Comparison of ENCODE assay signal across 27 mouse cellular contexts in genomic region chr12:36991135-36991534, GRCm38 (mm10).
A peak's percentile ranks its signal among the peaks of the same experiment; 100 is the strongest.
DNase-seq lines count a peak whose midpoint lies in the region; ATAC-seq and TF ChIP-seq lines count a peak whose summit lies in the region.
"Had no signal": no experiment of that assay in that cellular context is flagged by ENCODE, and none has a peak within 500 bp of the region (broad histone marks: within the 10 kb centered on the region; RNA-seq: fewer than 3 reads in every experiment).

No protein-coding gene starts in this region.

- TF ChIP-seq EP300 in lung, postnatal 0 days (IDR thresholded peaks at IDR 0.05) = peak; percentile 13; the same call in 1 of the 2 replicates

- no peaks in the 10 kb centered on the region for H3K36me3 ChIP-seq in embryonic facial prominence, embryonic 14.5 days (ENCODE audit: control insufficient read depth, insufficient read depth, low read length)
- no peaks in the 10 kb centered on the region for H3K36me3 ChIP-seq in embryonic facial prominence, embryonic 10.5 days (replicated peaks)
- no peaks in the 10 kb centered on the region for H3K36me3 ChIP-seq in limb, embryonic 14.5 days (ENCODE audit: control insufficient read depth, insufficient read depth, low read length)
- H3K36me3 ChIP-seq in limb, embryonic 10.5 days = no peaks in the 10 kb centered on the region
- H3K36me3 ChIP-seq in lung, postnatal 0 days (ENCODE audit: insufficient read depth, low read length) = no peaks in the 10 kb centered on the region
- H3K36me3 ChIP-seq: embryonic facial prominence, embryonic 12.5 days; forebrain, embryonic 12.5 days; forebrain, embryonic 15.5 days; G1E; hindbrain, embryonic 12.5 days; hindbrain, embryonic 15.5 days had no signal

- TF ChIP-seq CTCF in lung, postnatal 0 days (IDR thresholded peaks at IDR 0.05) = no peak

- H3K4me3 ChIP-seq in embryonic facial prominence, embryonic 14.5 days (ENCODE audit: low read depth, low read length) = no peak overlapping the region
- no peak overlapping the region for H3K4me3 ChIP-seq in embryonic facial prominence, embryonic 10.5 days
- H3K4me3 ChIP-seq in limb, embryonic 14.5 days (replicated peaks; ENCODE audit: low read length) = no peak overlapping the region
- no peak overlapping the region for H3K4me3 ChIP-seq in limb, embryonic 10.5 days
- H3K4me3 ChIP-seq in lung, postnatal 0 days (ENCODE audit: low read depth, low read length) = no peak overlapping the region
- H3K4me3 ChIP-seq: embryonic facial prominence, embryonic 12.5 days; erythroblast, embryonic 14.5 days; forebrain, embryonic 12.5 days; forebrain, embryonic 15.5 days; hindbrain, embryonic 12.5 days; hindbrain, embryonic 15.5 days had no signal

- TF ChIP-seq POLR2A in limb, embryonic 14.5 days (IDR thresholded peaks at IDR 0.05; ENCODE audit: borderline replicate concordance, extremely low read depth, insufficient read depth, insufficient read length) = no peak

- no peaks in the 10 kb centered on the region for H3K9me3 ChIP-seq in embryonic facial prominence, embryonic 14.5 days (ENCODE audit: control insufficient read depth, low read length)
- no peaks in the 10 kb centered on the region for H3K9me3 ChIP-seq in embryonic facial prominence, embryonic 10.5 days
- H3K9me3 ChIP-seq in limb, embryonic 14.5 days (ENCODE audit: control insufficient read depth, low read length) = no peaks in the 10 kb centered on the region
- H3K9me3 ChIP-seq in limb, embryonic 10.5 days (replicated peaks) = no peaks in the 10 kb centered on the region
- no peaks in the 10 kb centered on the region for H3K9me3 ChIP-seq in lung, postnatal 0 days (ENCODE audit: low read length)
- H3K9me3 ChIP-seq: embryonic facial prominence, embryonic 12.5 days; forebrain, embryonic 12.5 days; forebrain, embryonic 15.5 days; hindbrain, embryonic 12.5 days; hindbrain, embryonic 15.5 days had no signal

- peak; percentile 23 for DNase-seq in embryonic facial prominence, embryonic 14.5 days (ENCODE audit: low spot score)
- DNase-seq in embryonic facial prominence, embryonic 10.5 days (ENCODE audit: low spot score) = no peak
- DNase-seq in limb, embryonic 14.5 days (ENCODE audit: low spot score) = no peak
- DNase-seq in limb, embryonic 10.5 days (ENCODE audit: low spot score) = no peak
- DNase-seq in lung, postnatal 0 days (ENCODE audit: low spot score) = peak; percentile 64
- no peak for DNase-seq in lung, postnatal 36 days
- no peak for DNase-seq in spleen, postnatal 4 days (ENCODE audit: low spot score in 2 of 2)
- DNase-seq: adrenal gland, postnatal 10 days; adrenal gland, postnatal 36 days; B cell, adult 2 months; cerebellum, adult 11 months; cerebellum, adult 2 months; cerebellum, adult 9-11 months; cerebellum, postnatal 25 days; gastrocnemius, postnatal 10 days; gastrocnemius, postnatal 36 days; heart, adult 11 months had no signal

- no peak for ATAC-seq in embryonic facial prominence, embryonic 14.5 days (ENCODE audit: low read depth)
- ATAC-seq in limb, embryonic 14.5 days (ENCODE audit: low FRiP score, low read depth) = 0 out of 2 replicates have a peak, but pooled peaks have one; percentile 9
- ATAC-seq in lung, postnatal 0 days = peak; percentile 38; the same call in 1 of the 2 replicates
- ATAC-seq: forebrain, embryonic 15.5 days; Patski had no signal

- no peak overlapping the region for H3K9ac ChIP-seq in embryonic facial prominence, embryonic 14.5 days (ENCODE audit: low read depth, low read length)
- no peak overlapping the region for H3K9ac ChIP-seq in limb, embryonic 14.5 days (ENCODE audit: low read depth, low read length, severe bottlenecking)
- no peak overlapping the region for H3K9ac ChIP-seq in lung, postnatal 0 days (replicated peaks; ENCODE audit: low read depth)
- H3K9ac ChIP-seq: embryonic facial prominence, embryonic 12.5 days; forebrain, embryonic 12.5 days; forebrain, embryonic 15.5 days; hindbrain, embryonic 12.5 days; hindbrain, embryonic 15.5 days had no signal

- no peak overlapping the region for H3K27ac ChIP-seq in embryonic facial prominence, embryonic 14.5 days (replicated peaks; ENCODE audit: low read depth, low read length)
- no peak overlapping the region for H3K27ac ChIP-seq in embryonic facial prominence, embryonic 10.5 days (replicated peaks)
- no peak overlapping the region for H3K27ac ChIP-seq in limb, embryonic 14.5 days (replicated peaks; ENCODE audit: low read depth, low read length)
- no peak overlapping the region for H3K27ac ChIP-seq in limb, embryonic 10.5 days
- no peak overlapping the region for H3K27ac ChIP-seq in lung, postnatal 0 days (ENCODE audit: low read length)
- H3K27ac ChIP-seq: embryonic facial prominence, embryonic 12.5 days; forebrain, embryonic 12.5 days; forebrain, embryonic 15.5 days; hindbrain, embryonic 12.5 days; hindbrain, embryonic 15.5 days had no signal

- WGBS in embryonic facial prominence, embryonic 14.5 days = 61% methylated on average over 4 of the region's 4 CpGs
- 72% methylated on average over 4 of the region's 4 CpGs for WGBS in embryonic facial prominence, embryonic 10.5 days
- WGBS in limb, embryonic 14.5 days = 72% methylated on average over 4 of the region's 4 CpGs
- 77% methylated on average over 4 of the region's 4 CpGs for WGBS in limb, embryonic 10.5 days
- 27% methylated on average over 4 of the region's 4 CpGs for WGBS in lung, postnatal 0 days

- H3K4me2 ChIP-seq in embryonic facial prominence, embryonic 14.5 days (ENCODE audit: low read depth, low read length) = no peak overlapping the region
- H3K4me2 ChIP-seq in limb, embryonic 14.5 days (replicated peaks; ENCODE audit: low read depth, low read length, severe bottlenecking) = no peak overlapping the region
- no peak overlapping the region for H3K4me2 ChIP-seq in lung, postnatal 0 days (replicated peaks; ENCODE audit: low read depth, low read length)
- H3K4me2 ChIP-seq: embryonic facial prominence, embryonic 12.5 days; forebrain, embryonic 12.5 days; forebrain, embryonic 15.5 days; heart, embryonic 11.5 days; hindbrain, embryonic 12.5 days; hindbrain, embryonic 15.5 days had no signal

- H3K4me1 ChIP-seq in embryonic facial prominence, embryonic 14.5 days (ENCODE audit: control insufficient read depth, insufficient read depth, low read length) = no peaks in the 10 kb centered on the region
- no peaks in the 10 kb centered on the region for H3K4me1 ChIP-seq in embryonic facial prominence, embryonic 10.5 days
- 0 out of 2 replicates have a peak, but pooled peaks cover 3% of the 10 kb centered on the region for H3K4me1 ChIP-seq in limb, embryonic 14.5 days (ENCODE audit: control insufficient read depth, insufficient read depth, low read length)
- 0 out of 2 replicates have a peak, but pooled peaks cover 3% of the 10 kb centered on the region for H3K4me1 ChIP-seq in limb, embryonic 10.5 days
- H3K4me1 ChIP-seq in lung, postnatal 0 days (ENCODE audit: insufficient read depth, low read depth, low read length) = no peaks in the 10 kb centered on the region
- H3K4me1 ChIP-seq: embryonic facial prominence, embryonic 12.5 days; forebrain, embryonic 12.5 days; forebrain, embryonic 15.5 days; hindbrain, embryonic 12.5 days; hindbrain, embryonic 15.5 days had no signal

- no peaks in the 10 kb centered on the region for H3K27me3 ChIP-seq in embryonic facial prominence, embryonic 14.5 days (replicated peaks; ENCODE audit: control insufficient read depth, insufficient read depth, low read length)
- no peaks in the 10 kb centered on the region for H3K27me3 ChIP-seq in embryonic facial prominence, embryonic 10.5 days (replicated peaks; ENCODE audit: low read depth, poor library complexity, severe bottlenecking)
- H3K27me3 ChIP-seq in limb, embryonic 14.5 days (ENCODE audit: control insufficient read depth, insufficient read depth, low read length) = no peaks in the 10 kb centered on the region
- H3K27me3 ChIP-seq in limb, embryonic 10.5 days (ENCODE audit: low read depth, poor library complexity, severe bottlenecking) = no peaks in the 10 kb centered on the region
- H3K27me3 ChIP-seq in lung, postnatal 0 days (replicated peaks; ENCODE audit: insufficient read depth, low read length) = no peaks in the 10 kb centered on the region
- H3K27me3 ChIP-seq: CH12.LX; embryonic facial prominence, embryonic 12.5 days; forebrain, embryonic 12.5 days; forebrain, embryonic 15.5 days; hindbrain, embryonic 12.5 days; hindbrain, embryonic 15.5 days; Patski had no signal

Comparison
In these comparisons a context has a peak if more than half of its experiments do, and no peak if none do; other contexts are left out.
1. DNase-seq: peak in embryonic facial prominence, embryonic 14.5 days (single experiment) and lung, postnatal 0 days (single experiment); none in embryonic facial prominence, embryonic 10.5 days (single experiment), limb, embryonic 14.5 days (single experiment), limb, embryonic 10.5 days (single experiment), lung, postnatal 36 days (single experiment) and spleen, postnatal 4 days (0 of 2).